Mouse (Mus musculus): ENCODE measurements around the gene Atp11a. TPM values are rescaled to one million over a fixed set of nuclear protein-coding genes. Genes with fewer than 3 reads are reported as not detected.

Atp11a gene
- polyA plus RNA-seq, 1 experiment from 2014 or later = 10.3 TPM

GRCm38 (mm10) chr8:12895535-12896150 lies 138.8 kb downstream of the Atp11a start:
- Histone ChIP-seq H3K27me3 (ENCODE audit: control insufficient read depth, insufficient read depth, low read depth, low read length) (no peaks in the 10 kb centered on the region), H3K9me3 (replicated peaks; ENCODE audit: control insufficient read depth, low read length, poor library complexity, severe bottlenecking) (no peaks in the 10 kb centered on the region), H3K4me2 (ENCODE audit: low read length) (no peak overlapping the region), H3K4me3 (ENCODE audit: low read depth, low read length) (no peak overlapping the region), H3K27ac (ENCODE audit: low read length) (no peak overlapping the region), H3K9ac (ENCODE audit: low read depth, low read length) (no peak overlapping the region), H3K36me3 (ENCODE audit: control insufficient read depth, insufficient read depth, low read length) (no peaks in the 10 kb centered on the region), H3K4me1 (ENCODE audit: control insufficient read depth, insufficient read depth, low read length) (no peaks in the 10 kb centered on the region)
- WGBS = 79% methylated on average over 9 of the region's 9 CpGs
- ATAC-seq = no peak

GRCm38 (mm10) chr8:12896494-12897373 lies 139.9 kb downstream of the Atp11a start:
- 48% methylated on average over 13 of the region's 13 CpGs for WGBS
- peak; percentile 84 for ATAC-seq
- no peak overlapping the region for H3K27ac ChIP-seq (ENCODE audit: low read length)
- no peak overlapping the region for H3K4me3 ChIP-seq (ENCODE audit: low read depth, low read length)
- H3K9me3 ChIP-seq (replicated peaks; ENCODE audit: control insufficient read depth, low read length, poor library complexity, severe bottlenecking) = no peaks in the 10 kb centered on the region
- no peaks in the 10 kb centered on the region for H3K4me1 ChIP-seq (ENCODE audit: control insufficient read depth, insufficient read depth, low read length)
- no peak overlapping the region for H3K9ac ChIP-seq (ENCODE audit: low read depth, low read length)
- H3K4me2 ChIP-seq (ENCODE audit: low read length) = no peak overlapping the region
- no peaks in the 10 kb centered on the region for H3K36me3 ChIP-seq (ENCODE audit: control insufficient read depth, insufficient read depth, low read length)
- H3K27me3 ChIP-seq (ENCODE audit: control insufficient read depth, insufficient read depth, low read depth, low read length) = no peaks in the 10 kb centered on the region

DNA sequence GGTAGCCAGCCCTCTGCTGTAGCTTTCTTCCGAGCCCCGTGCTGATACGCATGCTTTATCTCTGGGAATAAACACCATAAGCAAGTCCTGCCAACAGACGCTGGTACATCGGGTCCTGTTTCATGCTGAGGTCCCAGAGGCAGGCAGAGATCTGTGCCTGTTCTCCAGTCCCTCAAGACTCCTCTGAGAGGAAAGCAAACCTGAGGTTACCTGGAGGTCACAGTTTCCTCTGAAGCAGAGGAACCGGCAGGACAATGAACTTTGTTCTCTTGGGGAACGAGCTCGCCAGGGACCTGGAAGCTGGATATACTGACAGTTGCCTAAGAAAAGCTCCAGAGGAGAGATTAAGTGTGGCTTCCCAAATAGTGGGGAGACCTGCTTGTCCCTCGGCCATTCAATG lies 141.0 kb downstream of the Atp11a start:
- H3K36me3 ChIP-seq (ENCODE audit: control insufficient read depth, insufficient read depth, low read length) = no peaks in the 10 kb centered on the region
- no peak overlapping the region for H3K9ac ChIP-seq (ENCODE audit: low read depth, low read length)
- WGBS = 78% methylated on average over 9 of the region's 9 CpGs
- no peak overlapping the region for H3K4me2 ChIP-seq (ENCODE audit: low read length)
- no peaks in the 10 kb centered on the region for H3K4me1 ChIP-seq (ENCODE audit: control insufficient read depth, insufficient read depth, low read length)
- no peaks in the 10 kb centered on the region for H3K9me3 ChIP-seq (replicated peaks; ENCODE audit: control insufficient read depth, low read length, poor library complexity, severe bottlenecking)
- ATAC-seq = no peak
- H3K27me3 ChIP-seq (ENCODE audit: control insufficient read depth, insufficient read depth, low read depth, low read length) = no peaks in the 10 kb centered on the region
- H3K4me3 ChIP-seq (ENCODE audit: low read depth, low read length) = no peak overlapping the region
- no peak overlapping the region for H3K27ac ChIP-seq (ENCODE audit: low read length)

DNA sequence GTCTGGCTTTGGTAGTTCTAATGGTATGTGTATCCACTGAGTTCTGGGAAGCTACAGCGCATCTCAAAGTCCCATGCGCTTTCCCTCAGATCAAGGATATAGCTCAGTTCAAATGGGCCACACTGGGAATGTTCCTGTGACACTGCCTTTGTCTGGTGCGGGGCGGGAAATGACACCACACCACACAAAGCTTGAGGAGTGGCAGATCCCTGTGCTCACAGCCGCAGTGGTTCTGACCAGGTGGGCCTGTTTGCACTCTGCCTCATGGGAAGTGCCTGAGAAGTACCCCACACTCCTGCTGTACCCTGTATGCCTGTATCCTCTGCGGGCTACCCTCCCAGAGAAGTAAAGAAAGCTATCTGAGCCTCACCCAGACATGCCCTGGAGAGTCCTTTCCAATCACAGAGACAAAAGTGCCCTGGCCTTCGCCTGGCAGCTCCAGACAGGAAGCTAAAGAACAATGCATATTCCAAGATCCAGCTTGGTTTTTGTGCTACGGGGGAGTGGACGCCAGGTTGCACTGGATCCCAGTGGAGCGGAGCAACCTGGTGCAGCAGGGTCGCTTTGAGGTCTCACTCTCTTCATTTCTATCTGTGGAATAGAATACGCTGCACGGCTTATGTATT lies 147.1 kb downstream of the Atp11a start:
- Histone ChIP-seq H3K36me3 (ENCODE audit: control insufficient read depth, insufficient read depth, low read length) (no peaks in the 10 kb centered on the region), H3K27me3 (ENCODE audit: control insufficient read depth, insufficient read depth, low read depth, low read length) (no peaks in the 10 kb centered on the region), H3K4me1 (ENCODE audit: control insufficient read depth, insufficient read depth, low read length) (no peaks in the 10 kb centered on the region), H3K4me3 (ENCODE audit: low read depth, low read length) (no peak overlapping the region), H3K9ac (ENCODE audit: low read depth, low read length) (0 out of 2 replicates have a peak overlapping the region, but pooled peaks have one; percentile 30), H3K9me3 (replicated peaks; ENCODE audit: control insufficient read depth, low read length, poor library complexity, severe bottlenecking) (no peaks in the 10 kb centered on the region), H3K27ac (ENCODE audit: low read length) (no peak overlapping the region), H3K4me2 (ENCODE audit: low read length) (no peak overlapping the region)
- no peak for ATAC-seq
- WGBS = 80% methylated on average over 13 of the region's 13 CpGs

- H3K4me1 ChIP-seq (ENCODE audit: control insufficient read depth, insufficient read depth, low read length) = no peaks in the 10 kb centered on the region
- no peaks in the 10 kb centered on the region for H3K27me3 ChIP-seq (ENCODE audit: control insufficient read depth, insufficient read depth, low read depth, low read length)
- no peaks in the 10 kb centered on the region for H3K9me3 ChIP-seq (replicated peaks; ENCODE audit: control insufficient read depth, low read length, poor library complexity, severe bottlenecking)
- no peak overlapping the region for H3K27ac ChIP-seq (ENCODE audit: low read length)
- ATAC-seq = no peak; the same call in 1 of the 2 replicates
- H3K4me2 ChIP-seq (ENCODE audit: low read length) = no peak overlapping the region
- no peak overlapping the region for H3K4me3 ChIP-seq (ENCODE audit: low read depth, low read length)
- H3K36me3 ChIP-seq (ENCODE audit: control insufficient read depth, insufficient read depth, low read length) = no peaks in the 10 kb centered on the region
- H3K9ac ChIP-seq (ENCODE audit: low read depth, low read length) = no peak overlapping the region
- WGBS = 90% methylated on average over 5 of the region's 5 CpGs
Measured at GRCm38 (mm10) chr8:12905122-12905521, 148.3 kb downstream of the Atp11a start.

DNA sequence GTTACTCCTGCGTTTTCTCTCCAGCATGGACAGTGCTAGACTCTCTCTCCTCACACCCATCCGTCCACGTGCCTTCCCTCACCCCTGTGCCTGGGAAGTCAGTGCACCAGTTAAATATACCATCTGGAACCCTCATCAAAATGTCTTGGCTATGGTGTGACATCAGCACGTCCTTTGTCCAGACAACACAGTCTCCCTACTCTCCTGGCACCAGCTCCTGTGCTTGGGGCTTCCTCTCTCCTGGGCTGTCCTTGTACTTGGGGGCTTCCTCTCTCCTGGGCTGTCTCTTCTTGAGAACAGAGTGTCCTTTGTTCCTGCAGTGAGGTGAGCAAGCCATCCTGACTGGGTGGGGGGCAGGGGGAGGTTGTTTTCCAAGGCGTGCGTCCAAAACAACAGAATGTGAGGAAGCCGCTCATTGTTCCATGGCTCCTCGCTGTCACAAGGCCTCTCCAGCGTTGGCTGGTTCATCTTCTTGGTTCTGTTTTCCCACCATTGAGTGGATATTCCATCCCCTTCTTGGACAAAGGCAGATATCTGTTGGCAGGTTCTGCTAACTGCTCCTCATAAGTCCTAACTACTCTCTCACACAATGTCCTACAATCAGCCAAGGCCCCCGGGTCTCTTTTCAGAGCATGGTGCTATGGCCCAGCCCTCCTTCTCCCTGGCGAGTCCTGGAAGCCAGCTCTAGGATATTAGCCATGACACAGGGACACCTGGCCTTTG lies 148.9 kb downstream of the Atp11a start:
- Histone ChIP-seq H3K27ac (ENCODE audit: low read length) (no peak overlapping the region), H3K36me3 (ENCODE audit: control insufficient read depth, insufficient read depth, low read length) (no peaks in the 10 kb centered on the region), H3K4me1 (ENCODE audit: control insufficient read depth, insufficient read depth, low read length) (no peaks in the 10 kb centered on the region), H3K4me3 (ENCODE audit: low read depth, low read length) (no peak overlapping the region), H3K9me3 (replicated peaks; ENCODE audit: control insufficient read depth, low read length, poor library complexity, severe bottlenecking) (no peaks in the 10 kb centered on the region), H3K27me3 (ENCODE audit: control insufficient read depth, insufficient read depth, low read depth, low read length) (no peaks in the 10 kb centered on the region), H3K9ac (ENCODE audit: low read depth, low read length) (no peak overlapping the region), H3K4me2 (ENCODE audit: low read length) (no peak overlapping the region)
- 85% methylated on average over 11 of the region's 11 CpGs for WGBS
- no peak for ATAC-seq

DNA sequence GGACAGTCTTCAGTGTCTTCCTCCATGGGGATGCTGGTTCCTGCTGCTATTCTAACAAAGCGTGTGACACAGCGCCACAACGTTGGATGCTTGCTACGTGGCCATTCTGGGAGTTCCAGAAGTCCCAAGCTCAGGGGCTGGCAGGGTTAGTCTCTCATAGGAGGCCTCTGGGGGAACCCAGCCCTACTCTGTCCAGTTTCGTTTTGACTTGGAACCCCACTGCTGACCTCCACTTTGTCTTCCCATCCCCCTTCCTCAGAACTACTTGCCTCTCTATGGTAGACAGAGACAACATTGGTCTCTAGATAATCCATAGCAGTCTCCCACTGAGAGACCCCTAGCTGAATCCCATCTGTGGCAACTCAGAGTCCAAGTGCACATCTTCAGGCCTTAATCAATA lies 149.8 kb downstream of the Atp11a start:
- Histone ChIP-seq H3K27me3 (ENCODE audit: control insufficient read depth, insufficient read depth, low read depth, low read length) (no peaks in the 10 kb centered on the region), H3K4me1 (ENCODE audit: control insufficient read depth, insufficient read depth, low read length) (no peaks in the 10 kb centered on the region), H3K36me3 (ENCODE audit: control insufficient read depth, insufficient read depth, low read length) (no peaks in the 10 kb centered on the region), H3K4me2 (ENCODE audit: low read length) (no peak overlapping the region), H3K9me3 (replicated peaks; ENCODE audit: control insufficient read depth, low read length, poor library complexity, severe bottlenecking) (no peaks in the 10 kb centered on the region), H3K27ac (ENCODE audit: low read length) (no peak overlapping the region), H3K9ac (ENCODE audit: low read depth, low read length) (no peak overlapping the region), H3K4me3 (ENCODE audit: low read depth, low read length) (no peak overlapping the region)
- 62% methylated on average over 5 of the region's 5 CpGs for WGBS
- ATAC-seq = no peak

- Histone ChIP-seq H3K9me3 (replicated peaks; ENCODE audit: control insufficient read depth, low read length, poor library complexity, severe bottlenecking) (no peaks in the 10 kb centered on the region), H3K4me1 (ENCODE audit: control insufficient read depth, insufficient read depth, low read length) (no peaks in the 10 kb centered on the region), H3K27ac (ENCODE audit: low read length) (no peak overlapping the region), H3K27me3 (ENCODE audit: control insufficient read depth, insufficient read depth, low read depth, low read length) (no peaks in the 10 kb centered on the region), H3K4me3 (ENCODE audit: low read depth, low read length) (no peak overlapping the region), H3K36me3 (ENCODE audit: control insufficient read depth, insufficient read depth, low read length) (no peaks in the 10 kb centered on the region), H3K4me2 (ENCODE audit: low read length) (no peak overlapping the region), H3K9ac (ENCODE audit: low read depth, low read length) (no peak overlapping the region)
- WGBS = 82% methylated on average over 4 of the region's 4 CpGs
- ATAC-seq = no peak
Measured at GRCm38 (mm10) chr8:12907730-12908129, 150.9 kb downstream of the Atp11a start.
